Mouse (Mus musculus) erythroblast, embryonic 14.5 days (primary cell): ENCODE measurements around the gene Gm11009. TPM values are rescaled to one million over a fixed set of nuclear protein-coding genes. Genes with fewer than 3 reads are reported as not detected.
"Not testable (repeated sequence)": the region's sequence is repeated elsewhere in the genome, so short reads cannot be mapped to it uniquely, and the experiment has no call there.

Experiments used
- H3K27me3 ChIP-seq: 2 replicates; pipeline ENCODE4 v1.6.1; 2012; ENCODE audit warnings: inconsistent platforms; ENCODE audit not compliant: control insufficient read depth
- H3K36me3 ChIP-seq: 2 replicates; pipeline ENCODE4 v1.6.1; 2012; ENCODE audit warnings: mild to moderate bottlenecking, inconsistent platforms; ENCODE audit not compliant: control insufficient read depth
- H3K4me1 ChIP-seq: 2 replicates; pipeline ENCODE4 v1.6.1; 2012; ENCODE audit warnings: inconsistent platforms; ENCODE audit not compliant: control insufficient read depth
- H3K4me3 ChIP-seq: replicated peaks from 2 replicates; pipeline ENCODE3; 2012; ENCODE audit warnings: moderate library complexity, mild to moderate bottlenecking, inconsistent platforms
- H3K9me3 ChIP-seq: 2 replicates; pipeline ENCODE4 v1.6.1; 2012; ENCODE audit warnings: low read length, inconsistent platforms, mixed read lengths; ENCODE audit not compliant: control insufficient read depth
- polyA plus RNA-seq: library from polyadenylated mRNA; stranded (reverse); fragments of >175 nt; gene quantifications from 2 replicates; pipeline ENCODE4 v1.2.3, GENCODE M21; 2012

Gene Gm11009
- polyA plus RNA-seq, result not detected in 2 replicates

GRCm38 (mm10) chr2:176319394-176319793 is at the start of gene Gm11009:
Gene Gm11009 (minus strand): TSS chr2:176319494.
- not testable (repeated sequence) for H3K4me1 ChIP-seq, H3K9me3 ChIP-seq, H3K4me3 ChIP-seq, H3K36me3 ChIP-seq, H3K27me3 ChIP-seq

Other genes with a start within 250 kb of the Gm11009 start
- gene Gm2004, start 169.7 kb downstream of the Gm11009 start, polyA plus RNA-seq, result not detected in 2 replicates
- 0.01 TPM in 1 of 2 replicates, not detected in the other for gene 2210418O10Rik, start 92.9 kb downstream of the Gm11009 start, polyA plus RNA-seq
- gene Gm14435, start 104.1 kb upstream of the Gm11009 start, polyA plus RNA-seq, result not detected in 2 replicates
- 0.04 TPM in 1 of 2 replicates, not detected in the other for gene Gm14434, start 167.3 kb upstream of the Gm11009 start, polyA plus RNA-seq
- gene Zfp967, start 201.6 kb upstream of the Gm11009 start, polyA plus RNA-seq, result not detected in 2 replicates